Mouse (Mus musculus): ENCODE data around the gene Scaper.

DNA sequence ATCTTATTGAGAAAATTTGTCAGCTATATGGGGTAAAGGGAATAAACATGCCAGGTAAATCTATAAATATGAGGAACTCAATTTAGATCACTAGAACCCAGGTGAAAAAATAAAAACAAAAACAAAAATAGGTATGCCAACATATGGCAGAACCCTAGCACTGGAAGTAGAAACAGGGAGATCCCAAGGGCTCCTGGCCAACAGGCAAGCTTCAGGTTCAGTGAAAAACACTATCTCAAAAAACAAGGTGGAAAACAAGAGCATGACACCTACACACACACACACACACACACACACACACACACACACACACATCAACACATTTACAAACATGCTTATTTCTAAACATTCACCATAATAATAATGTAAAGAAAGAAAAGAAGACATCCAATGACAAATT, 21.2 kb downstream of the Scaper start:
- TF ChIP-seq CTCF (IDR thresholded peaks at IDR 0.05; ENCODE audit: extremely low read depth, insufficient read length, insufficient replicate concordance, low read depth, low read length): no peak
- TF ChIP-seq POLR2A (IDR thresholded peaks at IDR 0.05; ENCODE audit: low read depth, low read length): no peak
